Mouse (Mus musculus): ENCODE measurements at regions not wholly inside any gene's neighbourhood (a gene's known extent, or its start where the extent isn't known, plus 50 kb on each side); places are given as distances from the start of the nearest gene placed in this dataset.
"Not testable (repeated sequence)": the region's sequence is repeated elsewhere in the genome, so short reads cannot be mapped to it uniquely, and the experiment has no call there.

DNA sequence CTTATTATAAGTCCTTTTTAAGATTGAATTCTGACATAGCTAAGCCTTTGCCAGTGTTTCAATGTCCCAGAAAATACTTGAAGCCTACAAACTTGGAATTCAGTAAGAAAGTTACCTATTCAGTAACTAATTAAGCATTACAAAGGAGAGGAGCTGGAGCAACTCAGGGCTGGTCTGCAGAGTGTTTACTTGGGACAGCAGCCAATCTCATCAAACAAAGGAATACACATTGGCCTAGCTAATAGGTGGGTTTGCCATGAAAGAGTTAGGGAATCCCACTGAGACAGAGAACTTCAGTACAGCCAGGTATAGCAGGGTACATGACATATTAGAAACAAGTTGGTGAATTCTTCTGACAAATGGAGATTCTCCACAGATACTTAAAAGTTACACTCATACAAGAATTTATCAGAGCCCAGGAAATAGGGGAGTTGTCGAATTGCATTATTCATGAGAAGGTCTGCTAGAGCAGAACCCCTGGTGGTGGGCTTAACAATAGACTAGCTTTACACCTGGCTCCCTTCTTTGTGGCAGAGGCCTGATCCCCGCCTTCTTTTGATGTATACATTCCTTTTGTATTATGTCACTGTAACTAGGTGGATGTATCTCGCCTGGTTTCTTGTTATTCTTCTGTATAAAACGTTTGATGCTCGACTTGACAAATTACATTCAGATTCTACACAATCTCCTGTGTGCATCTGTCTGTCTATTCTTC, 525.2 kb downstream of the 4930447F04Rik start:
- DNase-seq, result not testable (repeated sequence)

DNA sequence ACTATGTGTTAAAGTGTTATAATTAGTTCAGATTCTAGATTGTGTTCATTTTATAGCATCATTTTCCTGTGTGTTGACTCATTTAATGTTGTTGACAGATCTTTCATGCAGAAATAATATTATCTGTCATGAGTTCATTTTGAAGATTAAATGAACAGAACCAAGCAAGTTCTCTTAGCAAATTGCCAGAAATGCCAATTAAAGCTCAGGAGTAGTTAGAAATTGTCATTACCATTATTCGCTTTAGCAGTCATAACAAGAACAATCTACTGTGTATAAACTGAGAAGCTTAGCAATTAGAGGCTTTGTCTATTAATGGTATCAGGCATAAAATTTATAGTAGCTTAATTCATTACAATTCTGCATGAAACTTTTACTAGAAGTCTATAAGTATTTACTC, 534.2 kb downstream of the 4930447F04Rik start:
- no peak for DNase-seq

DNA sequence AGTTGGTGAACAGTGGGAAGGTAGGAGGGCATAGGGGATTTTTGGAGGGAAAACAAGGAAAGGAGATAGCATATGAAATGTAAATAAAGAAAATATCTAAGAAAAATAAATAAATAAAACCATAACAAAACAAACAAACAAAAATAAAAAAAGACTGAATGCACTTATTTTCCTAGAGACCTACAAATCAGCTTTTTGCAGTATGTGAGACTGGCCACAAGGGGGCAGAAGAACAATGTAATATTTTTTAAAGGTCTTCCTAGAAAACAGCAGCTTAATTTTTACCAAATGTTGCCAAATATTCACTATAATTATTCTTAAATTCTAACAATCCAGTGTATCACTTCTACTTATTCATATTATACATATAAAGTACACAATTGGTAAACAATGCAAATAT, 569.4 kb downstream of the 4930447F04Rik start:
- peak; percentile 1 for DNase-seq

DNA sequence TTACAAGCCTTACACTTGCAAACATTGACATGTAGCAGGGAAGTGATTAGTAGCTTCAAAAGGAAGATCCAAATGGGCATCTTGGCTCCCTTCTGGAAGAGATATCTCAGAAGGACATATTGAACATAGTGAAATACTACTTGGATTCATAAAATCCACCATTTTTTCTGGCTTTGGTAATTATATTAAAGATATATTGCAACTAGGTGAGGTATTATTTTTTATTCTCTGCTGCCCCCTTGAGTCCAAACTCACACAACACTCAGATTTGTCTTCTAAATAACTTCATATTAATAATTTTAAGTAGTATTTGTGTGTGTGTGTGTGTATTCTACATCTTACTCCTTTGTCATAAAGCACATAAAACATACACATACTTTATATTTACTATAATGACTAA, 588.5 kb downstream of the 4930447F04Rik start:
- DNase-seq, result no peak

All from lung, postnatal 36 days (tissue).